Mouse (Mus musculus) CD4-positive, CD25-positive, alpha-beta regulatory T cell, adult 2 months (primary cell): ENCODE measurements around the gene Crip2.

Experiments used
- DNase-seq: peaks from one replicate; pipeline ENCODE4 v3.0.0-alpha.2; 2012; ENCODE audit warnings: low read depth, low spot score

Crip2 gene

GRCm38 (mm10) chr12:113139908-113140615 lies at the start of gene Crip2:
TSS of gene Crip2 (plus strand) at chr12:113140236.
- peak; percentile 94 for DNase-seq

GRCm38 (mm10) chr12:113097040-113097439 lies 43.0 kb upstream of the Crip2 start:
- no peak for DNase-seq

GRCm38 (mm10) chr12:113097749-113098281 lies 42.2 kb upstream of the Crip2 start, which contains the start of gene Mta1:
TSS of gene Mta1 (plus strand) at chr12:113098278.
- DNase-seq: peak; percentile 76

GRCm38 (mm10) chr12:113098530-113099151 lies 41.4 kb upstream of the Crip2 start:
- DNase-seq: peak; percentile 64

GRCm38 (mm10) chr12:113099470-113100237 lies 40.4 kb upstream of the Crip2 start:
- DNase-seq: no peak

DNA sequence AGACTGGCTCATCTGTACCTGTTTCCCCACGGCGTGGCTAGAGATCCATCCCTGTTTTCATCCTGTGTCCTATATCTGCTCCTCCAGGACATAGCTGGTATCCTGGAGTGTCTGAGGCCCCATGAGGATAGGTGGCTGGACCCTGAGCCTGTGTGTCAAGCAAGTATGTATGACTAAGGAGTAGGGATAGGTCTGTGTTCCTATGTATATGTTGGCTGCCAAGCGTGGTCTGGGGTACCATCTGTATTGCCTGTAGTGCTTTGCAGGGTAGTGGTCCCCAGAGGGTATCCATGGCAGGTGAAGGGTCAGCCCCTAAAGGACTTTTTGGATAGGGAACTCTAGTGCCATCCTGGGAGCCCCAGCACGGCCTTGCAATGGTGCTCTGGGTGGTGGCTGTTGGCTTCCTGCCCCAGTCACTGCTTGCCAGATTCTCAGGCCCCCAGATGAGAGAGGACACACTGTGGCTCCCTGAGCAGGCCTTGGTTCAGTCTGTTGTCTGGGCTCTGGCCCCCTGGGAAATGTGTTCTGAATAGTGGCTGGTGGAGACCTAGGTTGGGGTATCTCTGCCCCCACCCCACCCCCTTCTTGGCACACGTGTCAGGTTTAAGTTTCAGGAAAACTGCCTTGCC lies 39.5 kb upstream of the Crip2 start:
- DNase-seq: no peak

- no peak for DNase-seq
Measured at GRCm38 (mm10) chr12:113101251-113101960, 38.6 kb upstream of the Crip2 start.

DNA sequence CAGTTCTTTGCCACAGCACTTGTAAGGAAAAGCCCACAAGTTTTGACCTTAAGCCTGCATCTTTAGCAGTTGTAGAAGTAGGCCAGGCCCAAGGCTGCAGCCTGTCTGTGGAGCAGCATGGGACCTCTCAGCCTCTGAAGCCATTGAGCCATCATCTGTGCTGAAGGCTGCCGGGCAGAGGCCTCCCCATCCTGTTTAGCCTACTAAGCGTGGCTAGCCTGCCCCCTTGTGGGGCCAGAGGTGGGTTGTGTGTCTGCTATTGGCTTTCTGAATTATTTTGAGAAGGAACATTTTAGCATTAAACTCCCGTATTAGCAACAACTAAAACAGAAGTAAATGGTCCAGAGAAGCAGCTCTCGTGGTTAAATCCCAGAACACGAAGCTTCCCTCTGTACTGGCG lies 37.6 kb upstream of the Crip2 start:
- DNase-seq: peak; percentile 87

DNA sequence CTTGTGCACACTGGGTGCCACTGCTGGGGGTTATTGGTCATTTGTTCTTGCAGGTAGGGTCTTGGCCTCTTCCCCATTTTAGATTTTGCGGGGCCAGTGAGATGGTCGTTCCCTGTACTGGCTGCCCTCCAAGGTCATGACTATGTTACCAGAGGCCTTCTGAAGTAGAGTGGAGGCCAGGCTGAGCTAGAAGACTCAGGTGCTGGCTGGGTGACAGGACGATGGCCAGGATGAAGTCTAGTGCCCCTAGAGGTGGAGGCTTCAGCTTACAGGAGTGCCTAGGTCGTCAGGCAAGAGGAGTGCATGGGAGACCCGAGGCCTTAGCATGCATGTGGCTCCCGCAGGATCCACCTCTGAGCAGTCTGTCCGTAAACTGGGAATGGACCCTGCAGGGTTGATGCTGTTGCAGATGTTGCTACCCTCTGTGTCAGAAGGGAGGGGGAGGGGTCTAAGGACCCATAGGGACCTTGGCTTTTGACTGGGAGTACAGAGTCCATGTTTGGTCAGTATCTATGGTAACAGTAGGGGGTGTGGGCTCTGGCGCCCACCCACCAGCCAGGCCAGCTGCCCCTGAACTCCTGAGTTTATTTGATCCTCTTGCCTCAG lies 36.1 kb upstream of the Crip2 start:
- peak; percentile 64 for DNase-seq

- no peak for DNase-seq
Measured at GRCm38 (mm10) chr12:113106386-113106785, 33.6 kb upstream of the Crip2 start.

- DNase-seq: no peak
Measured at GRCm38 (mm10) chr12:113107431-113108124, 32.5 kb upstream of the Crip2 start.

DNA sequence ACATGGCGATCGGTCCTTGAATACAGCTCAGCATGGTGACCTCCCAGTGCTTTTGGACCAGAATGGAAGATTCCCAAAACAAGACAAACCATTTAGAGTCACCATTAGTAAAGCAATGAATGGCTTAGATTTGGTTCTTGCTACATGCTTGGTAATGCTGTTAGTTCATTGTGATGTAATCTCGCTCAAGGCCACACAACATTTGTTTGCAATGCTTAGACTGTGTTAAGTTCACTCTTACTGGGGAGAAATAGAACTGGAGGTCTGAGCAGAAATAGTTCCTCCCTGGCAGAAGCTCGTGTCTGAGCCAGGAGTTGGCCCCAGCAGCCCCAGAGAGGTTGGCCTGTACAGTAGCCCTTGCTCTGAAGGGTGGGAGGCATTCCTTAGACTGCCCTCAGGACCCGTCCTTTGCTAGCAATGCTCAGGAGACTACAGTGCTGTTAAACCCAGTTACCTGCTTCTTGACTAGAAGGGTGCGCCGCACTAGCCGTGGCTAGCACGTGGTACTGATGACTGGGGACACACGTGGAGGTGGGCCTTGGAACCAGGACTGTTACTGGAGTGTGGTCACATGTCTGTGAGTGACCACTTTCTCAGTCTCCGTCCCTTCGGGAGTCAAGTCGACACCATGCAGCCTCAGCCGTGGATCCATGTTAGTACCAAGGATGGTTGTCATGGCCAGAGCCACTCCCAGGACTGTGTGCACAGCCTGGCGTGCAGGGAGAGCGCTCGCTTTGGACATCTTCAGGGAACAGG lies 31.3 kb upstream of the Crip2 start:
- DNase-seq: no peak

- no peak for DNase-seq
Measured at GRCm38 (mm10) chr12:113109801-113110200, 30.2 kb upstream of the Crip2 start.

DNA sequence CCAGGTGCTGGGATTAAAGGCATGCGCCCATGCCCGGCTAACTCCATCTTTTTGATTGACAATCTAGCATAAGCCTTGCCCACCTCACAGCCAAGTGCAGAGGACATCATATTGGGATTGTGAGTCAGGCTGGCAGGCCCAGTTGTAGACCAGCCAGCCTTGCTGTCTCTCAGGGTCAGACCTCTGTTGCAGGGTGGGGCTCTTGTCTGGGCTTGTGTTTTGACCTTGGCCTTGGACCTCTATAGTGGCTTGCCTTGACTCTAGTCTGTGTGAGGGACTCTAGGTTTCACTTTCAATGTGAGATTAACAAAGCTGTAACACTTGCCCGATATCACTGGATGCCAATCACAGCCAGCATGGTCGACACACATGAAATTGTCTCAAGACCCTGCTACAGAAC lies 25.9 kb upstream of the Crip2 start:
- DNase-seq: no peak

DNA sequence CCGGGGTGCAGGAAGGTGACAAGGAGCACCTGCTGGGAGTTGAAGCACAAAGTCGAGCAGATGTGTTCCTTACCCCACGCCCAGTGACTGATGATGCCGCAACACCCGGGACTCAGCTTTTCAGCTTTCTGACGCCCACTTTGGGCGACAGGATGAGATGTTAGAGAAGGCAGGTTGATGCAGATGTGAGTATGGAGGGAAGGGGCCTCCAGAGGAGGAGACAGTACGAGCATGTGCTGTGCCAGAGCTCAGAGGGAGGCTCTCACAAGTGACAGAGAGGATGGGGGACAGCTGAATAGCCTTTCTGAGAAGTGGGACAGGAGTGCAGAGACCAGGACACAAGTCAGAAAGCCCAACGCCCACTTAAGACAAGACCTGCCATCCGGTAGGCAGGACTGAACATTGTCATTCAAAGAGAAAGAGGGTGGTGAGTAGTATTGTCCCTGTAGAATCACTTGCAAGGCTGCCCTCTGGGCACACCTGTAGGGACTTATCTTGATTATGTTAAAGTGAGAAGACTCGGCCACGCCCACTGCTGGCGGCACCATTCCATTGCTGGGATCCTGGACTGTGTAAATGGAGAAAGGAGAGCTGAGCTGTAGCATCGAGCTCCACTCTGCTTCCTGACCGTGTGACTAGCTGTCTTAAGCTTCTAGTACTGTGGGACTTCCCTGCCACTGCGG lies 25.0 kb upstream of the Crip2 start:
- DNase-seq: no peak

GRCm38 (mm10) chr12:113119516-113120410 lies 20.3 kb upstream of the Crip2 start:
- DNase-seq: peak; percentile 85

DNA sequence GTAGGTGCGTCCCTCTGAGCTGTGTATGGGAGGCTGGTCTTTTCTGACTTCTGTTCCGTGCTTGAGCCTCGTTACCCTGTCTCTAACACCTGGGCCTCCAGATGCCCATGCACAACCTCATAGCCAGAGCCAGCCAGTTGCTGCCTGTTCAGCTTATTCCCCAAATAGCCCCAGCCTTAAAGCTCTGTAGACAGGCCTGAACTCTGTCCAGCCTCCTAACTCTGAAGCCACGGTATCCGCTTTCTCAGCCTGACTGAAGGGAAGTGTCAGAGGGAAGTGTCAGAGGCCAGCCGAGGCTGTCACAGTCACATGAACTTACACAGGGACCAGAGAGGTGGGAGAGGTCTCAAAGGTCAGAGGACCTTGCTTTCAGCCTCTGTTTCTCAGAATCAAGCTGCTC lies 15.3 kb upstream of the Crip2 start:
- no peak for DNase-seq

- no peak for DNase-seq
Measured at GRCm38 (mm10) chr12:113130732-113131131, 9.3 kb upstream of the Crip2 start.
